Mouse (Mus musculus): ENCODE measurements around the gene Zfp420. TPM values are rescaled to one million over a fixed set of nuclear protein-coding genes. Genes with fewer than 3 reads are reported as not detected.
"Not testable (repeated sequence)": the region's sequence is repeated elsewhere in the genome, so short reads cannot be mapped to it uniquely, and the experiment has no call there.

Gene Zfp420
- polyA plus RNA-seq, 1 experiment from 2014 or later: 21.7 TPM

- 85% methylated on average over 1 of the region's 1 CpGs for WGBS
- H3K4me1 ChIP-seq (replicated peaks; ENCODE audit: control insufficient read depth, insufficient read depth, low read length): no peaks in the 10 kb centered on the region
- H3K4me3 ChIP-seq (replicated peaks; ENCODE audit: low read length): no peak overlapping the region
- H3K4me2 ChIP-seq (replicated peaks): no peak overlapping the region
- ATAC-seq (ENCODE audit: low FRiP score) (no peak), DNase-seq (ENCODE audit: low spot score) (no peak)
- no peak overlapping the region for H3K27ac ChIP-seq
- no peaks in the 10 kb centered on the region for H3K9me3 ChIP-seq (ENCODE audit: control insufficient read depth, low read length)
- peaks cover 36% of the 10 kb centered on the region for H3K36me3 ChIP-seq (replicated peaks; ENCODE audit: control insufficient read depth, insufficient read depth)
- no peaks in the 10 kb centered on the region for H3K27me3 ChIP-seq (ENCODE audit: control insufficient read depth, insufficient read depth, low read length)
- no peak overlapping the region for H3K9ac ChIP-seq
Measured at GRCm38 (mm10) chr7:29836816-29837215, 23.0 kb upstream of the Zfp420 start.

GRCm38 (mm10) chr7:29839256-29839655, 20.5 kb upstream of the Zfp420 start:
- Histone ChIP-seq H3K9ac (no peak overlapping the region), H3K4me1 (replicated peaks; ENCODE audit: control insufficient read depth, insufficient read depth, low read length) (no peaks in the 10 kb centered on the region), H3K27me3 (ENCODE audit: control insufficient read depth, insufficient read depth, low read length) (no peaks in the 10 kb centered on the region), H3K4me3 (replicated peaks; ENCODE audit: low read length) (no peak overlapping the region), H3K36me3 (replicated peaks; ENCODE audit: control insufficient read depth, insufficient read depth) (peaks cover 30% of the 10 kb centered on the region), H3K9me3 (ENCODE audit: control insufficient read depth, low read length) (no peaks in the 10 kb centered on the region), H3K27ac (no peak overlapping the region), H3K4me2 (replicated peaks) (no peak overlapping the region)
- DNase-seq (ENCODE audit: low spot score): no peak
- ATAC-seq (ENCODE audit: low FRiP score): no peak
- 88% methylated on average over 3 of the region's 3 CpGs for WGBS

- no peak overlapping the region for H3K4me3 ChIP-seq (replicated peaks; ENCODE audit: low read length)
- no peak overlapping the region for H3K9ac ChIP-seq
- no peaks in the 10 kb centered on the region for H3K9me3 ChIP-seq (ENCODE audit: control insufficient read depth, low read length)
- 91% methylated on average over 1 of the region's 1 CpGs for WGBS
- no peaks in the 10 kb centered on the region for H3K4me1 ChIP-seq (replicated peaks; ENCODE audit: control insufficient read depth, insufficient read depth, low read length)
- peaks cover 44% of the 10 kb centered on the region for H3K36me3 ChIP-seq (replicated peaks; ENCODE audit: control insufficient read depth, insufficient read depth)
- H3K27ac ChIP-seq: no peak overlapping the region
- H3K27me3 ChIP-seq (ENCODE audit: control insufficient read depth, insufficient read depth, low read length): no peaks in the 10 kb centered on the region
- ATAC-seq (ENCODE audit: low FRiP score): no peak
- no peak for DNase-seq (ENCODE audit: low spot score)
- no peak overlapping the region for H3K4me2 ChIP-seq (replicated peaks)
Measured at GRCm38 (mm10) chr7:29842105-29842504, 17.7 kb upstream of the Zfp420 start.

GRCm38 (mm10) chr7:29844616-29845015, 15.2 kb upstream of the Zfp420 start:
- H3K4me2 ChIP-seq (replicated peaks): no peak overlapping the region
- H3K27me3 ChIP-seq (ENCODE audit: control insufficient read depth, insufficient read depth, low read length): no peaks in the 10 kb centered on the region
- ATAC-seq (ENCODE audit: low FRiP score) (no peak), DNase-seq (ENCODE audit: low spot score) (no peak)
- no peaks in the 10 kb centered on the region for H3K9me3 ChIP-seq (ENCODE audit: control insufficient read depth, low read length)
- peaks cover 52% of the 10 kb centered on the region for H3K36me3 ChIP-seq (replicated peaks; ENCODE audit: control insufficient read depth, insufficient read depth)
- no peak overlapping the region for H3K4me3 ChIP-seq (replicated peaks; ENCODE audit: low read length)
- H3K9ac ChIP-seq: no peak overlapping the region
- 93% methylated on average over 5 of the region's 5 CpGs for WGBS
- no peak overlapping the region for H3K27ac ChIP-seq
- no peaks in the 10 kb centered on the region for H3K4me1 ChIP-seq (replicated peaks; ENCODE audit: control insufficient read depth, insufficient read depth, low read length)

- DNase-seq (ENCODE audit: low spot score): no peak
- ATAC-seq (ENCODE audit: low FRiP score): no peak
Measured at GRCm38 (mm10) chr7:29852831-29853218, 7.0 kb upstream of the Zfp420 start.

GRCm38 (mm10) chr7:29853219-29853842, 6.4 kb upstream of the Zfp420 start, which contains the start of gene Zfp940:
TSS of gene Zfp940 (minus strand) at chr7:29853669.
- H3K36me3 ChIP-seq (replicated peaks; ENCODE audit: control insufficient read depth, insufficient read depth): peaks cover 12% of the 10 kb centered on the region
- H3K9me3 ChIP-seq (ENCODE audit: control insufficient read depth, low read length): no peaks in the 10 kb centered on the region
- WGBS: 1% methylated on average over 21 of the region's 21 CpGs
- DNase-seq (ENCODE audit: low spot score): peak; percentile 96
- no peaks in the 10 kb centered on the region for H3K4me1 ChIP-seq (replicated peaks; ENCODE audit: control insufficient read depth, insufficient read depth, low read length)
- peak within 1 kb of the TSS; percentile 46 for H3K4me3 ChIP-seq (replicated peaks; ENCODE audit: low read length)
- peak within 1 kb of the TSS; percentile 62 for H3K27ac ChIP-seq
- peak within 1 kb of the TSS; percentile 67 for H3K9ac ChIP-seq
- peak within 1 kb of the TSS; percentile 66 for H3K4me2 ChIP-seq (replicated peaks)
- peak; percentile 98 for ATAC-seq (ENCODE audit: low FRiP score)
- H3K27me3 ChIP-seq (ENCODE audit: control insufficient read depth, insufficient read depth, low read length): no peaks in the 10 kb centered on the region

More at GRCm38 (mm10) chr7:29852831-29853218, 7.0 kb upstream of the Zfp420 start:
- no peaks in the 10 kb centered on the region for H3K9me3 ChIP-seq (ENCODE audit: control insufficient read depth, low read length)
- 57% methylated on average over 9 of the region's 9 CpGs for WGBS
- H3K27ac ChIP-seq: 0 out of 2 replicates have a peak overlapping the region, but pooled peaks have one; percentile 62
- H3K36me3 ChIP-seq (replicated peaks; ENCODE audit: control insufficient read depth, insufficient read depth): peaks cover 12% of the 10 kb centered on the region
- H3K4me3 ChIP-seq (replicated peaks; ENCODE audit: low read length): peak overlapping the region; percentile 46
- H3K9ac ChIP-seq: peak overlapping the region; percentile 67
- no peaks in the 10 kb centered on the region for H3K4me1 ChIP-seq (replicated peaks; ENCODE audit: control insufficient read depth, insufficient read depth, low read length)
- H3K27me3 ChIP-seq (ENCODE audit: control insufficient read depth, insufficient read depth, low read length): no peaks in the 10 kb centered on the region
- peak overlapping the region; percentile 66 for H3K4me2 ChIP-seq (replicated peaks)

- Histone ChIP-seq H3K36me3 (replicated peaks; ENCODE audit: control insufficient read depth, insufficient read depth) (peaks cover 9% of the 10 kb centered on the region; the same call in 1 of the 2 replicates), H3K4me1 (replicated peaks; ENCODE audit: control insufficient read depth, insufficient read depth, low read length) (peaks cover 9% of the 10 kb centered on the region), H3K9ac (no peak overlapping the region), H3K9me3 (ENCODE audit: control insufficient read depth, low read length) (no peaks in the 10 kb centered on the region), H3K4me2 (replicated peaks) (no peak overlapping the region), H3K27ac (no peak overlapping the region), H3K4me3 (replicated peaks; ENCODE audit: low read length) (no peak overlapping the region), H3K27me3 (ENCODE audit: control insufficient read depth, insufficient read depth, low read length) (no peaks in the 10 kb centered on the region)
- WGBS: 83% methylated on average over 7 of the region's 7 CpGs
- DNase-seq (ENCODE audit: low spot score) (no peak), ATAC-seq (ENCODE audit: low FRiP score) (no peak)
Measured at GRCm38 (mm10) chr7:29861660-29862059, 1.9 kb downstream of the Zfp420 start.

- DNase-seq (ENCODE audit: low spot score) (no peak), ATAC-seq (ENCODE audit: low FRiP score) (no peak)
- peaks cover 62% of the 10 kb centered on the region for H3K36me3 ChIP-seq (replicated peaks; ENCODE audit: control insufficient read depth, insufficient read depth)
- no peaks in the 10 kb centered on the region for H3K4me1 ChIP-seq (replicated peaks; ENCODE audit: control insufficient read depth, insufficient read depth, low read length)
- H3K27ac ChIP-seq: no peak overlapping the region
- no peaks in the 10 kb centered on the region for H3K27me3 ChIP-seq (ENCODE audit: control insufficient read depth, insufficient read depth, low read length)
- no peak overlapping the region for H3K9ac ChIP-seq
- H3K9me3 ChIP-seq (ENCODE audit: control insufficient read depth, low read length): peaks cover 63% of the 10 kb centered on the region
- 97% methylated on average over 10 of the region's 10 CpGs for WGBS
- no peak overlapping the region for H3K4me2 ChIP-seq (replicated peaks)
- no peak overlapping the region for H3K4me3 ChIP-seq (replicated peaks; ENCODE audit: low read length)
Measured at GRCm38 (mm10) chr7:29874256-29874655, 14.5 kb downstream of the Zfp420 start.

- not testable (repeated sequence) for DNase-seq (ENCODE audit: low spot score); H3K4me2 ChIP-seq (replicated peaks); H3K4me3 ChIP-seq (replicated peaks; ENCODE audit: low read length); ATAC-seq (ENCODE audit: low FRiP score); H3K27me3 ChIP-seq (ENCODE audit: control insufficient read depth, insufficient read depth, low read length); H3K4me1 ChIP-seq (replicated peaks; ENCODE audit: control insufficient read depth, insufficient read depth, low read length); H3K9ac ChIP-seq; H3K27ac ChIP-seq
- WGBS: 91% methylated on average over 9 of the region's 9 CpGs
- H3K9me3 ChIP-seq (ENCODE audit: control insufficient read depth, low read length): peaks cover 44% of the 10 kb centered on the region
- peaks cover 52% of the 10 kb centered on the region for H3K36me3 ChIP-seq (replicated peaks; ENCODE audit: control insufficient read depth, insufficient read depth)
Measured at GRCm38 (mm10) chr7:29877561-29877960, 17.8 kb downstream of the Zfp420 start.
